Mouse (Mus musculus) c-Kit-negative CD71-positive TER-119-positive erythroid progenitor cells, embryonic 14.5 days (primary cell): Measurements from ENCODE around the gene Fkbp10.

Experiments used
- DNase-seq: peaks from one replicate; pipeline ENCODE4 v3.0.0-alpha.2; 2013; ENCODE audit warnings: low read depth, low spot score

The Fkbp10 gene

GRCm38 (mm10) chr11:100414914-100415822 lies at the start of gene Fkbp10:
TSS of gene Fkbp10 (plus strand) at chr11:100415697.
- DNase-seq, result no peak

- DNase-seq, result no peak
Measured at GRCm38 (mm10) chr11:100369145-100369544, 46.4 kb upstream of the Fkbp10 start.

- no peak for DNase-seq
Measured at GRCm38 (mm10) chr11:100369822-100370221, 45.7 kb upstream of the Fkbp10 start.

- DNase-seq, result no peak
Measured at GRCm38 (mm10) chr11:100371981-100372558, 43.4 kb upstream of the Fkbp10 start.

- DNase-seq, result no peak
Measured at GRCm38 (mm10) chr11:100375127-100375526, 40.4 kb upstream of the Fkbp10 start.

GRCm38 (mm10) chr11:100376005-100376404 lies 39.5 kb upstream of the Fkbp10 start:
- DNase-seq, result no peak

- DNase-seq, result no peak
Measured at GRCm38 (mm10) chr11:100376746-100377389, 38.6 kb upstream of the Fkbp10 start.

- no peak for DNase-seq
Measured at GRCm38 (mm10) chr11:100377989-100378388, 37.5 kb upstream of the Fkbp10 start.

- DNase-seq, result no peak
Measured at GRCm38 (mm10) chr11:100378446-100378845, 37.1 kb upstream of the Fkbp10 start.

- DNase-seq, result no peak
Measured at GRCm38 (mm10) chr11:100379311-100379710, 36.2 kb upstream of the Fkbp10 start.

- no peak for DNase-seq
Measured at GRCm38 (mm10) chr11:100382682-100383081, 32.8 kb upstream of the Fkbp10 start.

- no peak for DNase-seq
Measured at GRCm38 (mm10) chr11:100385016-100385415, 30.5 kb upstream of the Fkbp10 start.

- DNase-seq, result no peak
Measured at GRCm38 (mm10) chr11:100386586-100386985, 28.9 kb upstream of the Fkbp10 start.

- no peak for DNase-seq
Measured at GRCm38 (mm10) chr11:100387111-100387510, 28.4 kb upstream of the Fkbp10 start.

- no peak for DNase-seq
Measured at GRCm38 (mm10) chr11:100387589-100388375, 27.7 kb upstream of the Fkbp10 start.

- DNase-seq, result no peak
Measured at GRCm38 (mm10) chr11:100388588-100388987, 26.9 kb upstream of the Fkbp10 start.

GRCm38 (mm10) chr11:100389931-100390445 lies 25.5 kb upstream of the Fkbp10 start:
- no peak for DNase-seq

GRCm38 (mm10) chr11:100391081-100391883 lies 24.2 kb upstream of the Fkbp10 start:
- DNase-seq, result no peak

GRCm38 (mm10) chr11:100391884-100392345 lies 23.6 kb upstream of the Fkbp10 start:
- no peak for DNase-seq

- DNase-seq, result no peak
Measured at GRCm38 (mm10) chr11:100392958-100393357, 22.5 kb upstream of the Fkbp10 start.
